Mouse (Mus musculus) heart, postnatal 36 days (tissue): ENCODE measurements around the gene Trmt1. TPM values are rescaled to one million over a fixed set of nuclear protein-coding genes. Genes with fewer than 3 reads are reported as not detected.
A peak's percentile ranks its signal among the peaks of the same experiment; 100 is the strongest.

ENCODE experiments used
- DNase-seq, 2 experiments: peaks; one replicate each; pipeline ENCODE4 v3.0.0; 2021 to 2022
- intact Hi-C: fragments of 180-260 bp; cut with DNase I; formaldehyde crosslinking; loops from one replicate; pipeline ENCODE4 v1.15.1; 2025
- total RNA-seq, 2 experiments: library from RNA; stranded (reverse); gene quantifications; 2 replicates each; pipeline ENCODE4 v1.2.3; 2021

Gene Trmt1
- total RNA-seq, 2 experiments from 2014 or later = 36.1 to 39.2 TPM

- no peak for DNase-seq
- intact Hi-C loops = loop anchor here (5.0 kb wide), 1 partner anchor 114 kb away; no protein-coding TSS in a partner anchor
Observed at GRCm38 (mm10) chr8:84705960-84706359, 19.9 kb downstream of the Trmt1 start.

- peak; percentile 63 to 69 for DNase-seq
- intact Hi-C loops = loop anchor here (5.0 kb wide), 1 partner anchor 114 kb away; no protein-coding TSS in a partner anchor
Observed at GRCm38 (mm10) chr8:84706610-84707266, 20.6 kb downstream of the Trmt1 start.

DNA sequence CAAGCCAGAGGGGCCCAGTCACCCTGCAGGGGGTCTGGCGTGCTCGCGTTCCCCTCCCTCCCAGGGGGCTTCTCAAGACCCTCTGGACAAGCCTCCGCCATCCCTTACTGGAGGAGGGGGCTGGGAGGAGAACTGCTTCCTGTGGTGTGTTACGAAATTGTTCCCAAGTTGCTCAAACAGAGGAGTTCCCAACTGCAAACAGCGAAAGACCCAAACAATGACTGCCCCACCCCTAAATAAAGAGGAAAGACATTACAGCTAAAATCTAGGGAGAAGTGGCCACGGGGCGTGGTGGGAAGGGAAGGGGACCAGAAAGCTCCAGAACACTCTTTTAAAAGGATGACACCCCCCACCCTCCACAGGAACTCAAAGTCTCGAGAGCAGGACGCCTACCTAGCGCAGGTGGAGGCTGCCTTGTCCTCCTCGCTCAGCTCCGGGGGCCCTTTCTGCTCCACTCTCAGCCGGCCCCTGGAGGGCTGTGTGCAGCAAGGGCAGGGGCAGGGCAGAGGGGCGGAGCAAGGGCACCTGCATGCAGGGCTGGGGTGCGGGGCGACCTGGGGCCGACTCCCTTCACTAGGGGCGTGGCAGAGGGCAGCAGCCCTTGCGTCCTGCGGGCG lies 21.3 kb downstream of the Trmt1 start:
- intact Hi-C loops = loop anchor here (5.0 kb wide), 1 partner anchor 115 kb away; no protein-coding TSS in a partner anchor

GRCm38 (mm10) chr8:84708071-84708541 lies 22.0 kb downstream of the Trmt1 start:
- intact Hi-C loops = loop anchor here (5.0 kb wide), 1 partner anchor 116 kb away; no protein-coding TSS in a partner anchor
- DNase-seq = peak in 1 of 2 experiments; percentile 55

More for the DNA sequence above, 21.3 kb downstream of the Trmt1 start:
- peak; percentile 56 to 69 for DNase-seq

- intact Hi-C loops = loop anchor here (1.0 to 5.0 kb wide), 3 partner anchors 16 to 117 kb away; no protein-coding TSS in a partner anchor
- peak; percentile 90 for DNase-seq
Observed at GRCm38 (mm10) chr8:84708774-84709475, 22.8 kb downstream of the Trmt1 start.

DNA sequence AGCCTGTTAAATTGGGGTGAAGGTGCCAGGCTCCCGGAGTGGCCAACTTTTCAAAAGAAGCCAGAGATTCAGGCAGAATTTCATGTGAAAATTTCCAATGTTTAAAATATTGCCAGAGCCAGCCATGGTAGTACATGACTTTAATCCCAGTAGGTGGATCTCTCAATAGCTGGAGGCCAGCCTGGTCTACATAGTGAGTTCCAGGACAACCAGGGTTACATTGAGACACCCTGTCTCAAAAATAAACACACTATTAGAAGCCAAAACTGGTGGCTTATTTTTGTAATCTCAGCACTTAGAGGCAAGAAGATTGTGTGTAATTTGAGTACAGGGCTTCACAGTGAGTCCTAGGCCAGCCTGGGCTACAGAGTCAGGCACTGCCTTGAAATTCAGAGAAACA lies 23.8 kb downstream of the Trmt1 start:
- intact Hi-C loops = loop anchor here (1.0 to 5.0 kb wide), 4 partner anchors 15 to 118 kb away; no protein-coding TSS in a partner anchor

GRCm38 (mm10) chr8:84711312-84711711 lies 25.2 kb downstream of the Trmt1 start:
- intact Hi-C loops = no loop called here
- no peak for DNase-seq

More for the DNA sequence above, 23.8 kb downstream of the Trmt1 start:
- no peak for DNase-seq

GRCm38 (mm10) chr8:84711933-84712758 lies 26.0 kb downstream of the Trmt1 start:
- intact Hi-C loops = no loop called here
- peak in 1 of 2 experiments; percentile 76 for DNase-seq

DNA sequence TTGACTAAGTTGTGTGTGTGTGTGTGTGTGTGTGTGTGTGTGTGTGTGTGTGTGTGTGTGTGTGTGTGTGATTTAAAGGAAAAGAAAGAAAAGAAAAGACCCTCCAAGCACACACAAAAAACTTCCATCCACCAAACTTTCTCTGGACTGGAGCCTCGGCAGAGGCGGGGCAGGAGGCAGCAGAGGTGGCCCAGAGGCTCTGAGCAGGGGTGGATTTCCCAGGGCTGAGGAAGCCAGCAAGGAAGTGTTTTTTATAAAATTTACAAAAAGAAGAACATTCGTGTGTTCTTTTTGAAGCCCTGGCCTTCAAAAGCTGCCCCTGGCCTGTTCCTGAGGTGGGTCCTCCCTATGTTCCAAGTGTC lies 26.6 kb downstream of the Trmt1 start:
- no peak for DNase-seq
- intact Hi-C loops = no loop called here

- DNase-seq = no peak
- intact Hi-C loops = no loop called here
Observed at GRCm38 (mm10) chr8:84713381-84713780, 27.3 kb downstream of the Trmt1 start.

DNA sequence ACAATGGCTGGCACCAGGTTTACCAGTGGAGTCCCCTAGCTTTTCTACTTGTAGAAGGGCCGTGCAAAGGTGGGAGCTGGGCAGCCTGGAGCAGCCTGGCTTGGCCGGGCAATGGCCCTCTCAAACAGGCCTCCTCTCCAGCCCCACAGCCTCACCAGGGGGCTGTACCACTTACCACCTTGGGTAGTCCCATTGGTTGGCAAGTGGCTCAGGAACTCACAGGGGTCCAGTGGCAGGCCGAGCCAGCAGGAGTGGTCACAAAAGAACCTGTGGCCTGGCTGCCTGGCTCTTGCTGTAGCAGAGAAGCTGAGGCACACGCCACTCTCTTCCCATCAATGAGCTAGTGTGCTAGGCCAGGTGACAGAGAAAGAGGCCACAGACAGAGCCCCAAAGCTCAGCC lies 28.1 kb downstream of the Trmt1 start:
- DNase-seq = no peak
- intact Hi-C loops = no loop called here

DNA sequence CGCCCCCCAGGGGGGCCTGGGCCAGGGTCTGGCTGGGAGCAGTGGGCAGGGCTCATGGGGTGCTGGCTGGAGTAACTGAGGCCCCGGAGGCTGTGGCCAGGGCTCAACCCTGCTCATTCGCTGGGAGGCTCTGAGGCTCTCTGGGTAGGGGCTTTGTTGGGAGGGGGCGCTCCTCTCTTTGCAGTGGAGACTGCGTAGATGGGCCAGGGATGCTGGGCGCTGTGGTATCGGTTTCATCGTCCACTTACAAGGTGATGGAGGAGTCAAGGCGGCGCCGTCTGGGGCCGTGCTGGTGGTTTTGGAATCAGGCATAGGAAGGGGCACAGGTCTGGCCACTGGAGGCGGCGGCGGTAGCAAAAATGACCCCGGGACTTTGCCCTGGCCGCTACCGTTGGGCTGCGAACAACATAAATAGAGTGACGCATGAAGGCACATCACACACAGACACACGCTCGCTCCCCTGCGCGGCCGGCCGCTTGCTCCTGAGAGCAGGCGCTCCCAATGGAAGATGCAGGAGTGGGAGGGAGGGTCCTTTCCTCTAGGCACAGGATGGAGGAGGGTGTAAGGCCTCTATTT lies 29.9 kb downstream of the Trmt1 start:
- intact Hi-C loops = no loop called here

DNA sequence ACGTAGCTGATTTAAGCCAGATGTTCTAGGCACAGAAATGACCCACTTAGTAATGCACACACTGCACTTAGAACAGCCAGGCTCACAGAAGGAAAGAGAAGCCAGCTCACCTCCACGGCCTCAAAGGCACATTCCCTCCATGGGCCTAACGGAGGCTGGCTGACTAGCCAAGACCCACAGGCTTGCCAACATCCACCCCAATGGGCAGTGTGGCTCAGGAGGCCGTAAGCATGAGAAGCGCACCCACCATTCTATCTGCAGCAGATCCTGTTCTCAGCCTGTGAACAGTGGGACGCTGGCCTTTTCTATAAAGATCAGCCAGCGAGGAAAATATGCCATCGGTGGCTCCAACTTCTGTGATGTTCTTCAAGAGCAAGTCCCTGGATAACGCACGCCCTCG lies 30.7 kb downstream of the Trmt1 start:
- intact Hi-C loops = no loop called here
- no peak for DNase-seq

More for the DNA sequence above, 29.9 kb downstream of the Trmt1 start:
- no peak for DNase-seq

DNA sequence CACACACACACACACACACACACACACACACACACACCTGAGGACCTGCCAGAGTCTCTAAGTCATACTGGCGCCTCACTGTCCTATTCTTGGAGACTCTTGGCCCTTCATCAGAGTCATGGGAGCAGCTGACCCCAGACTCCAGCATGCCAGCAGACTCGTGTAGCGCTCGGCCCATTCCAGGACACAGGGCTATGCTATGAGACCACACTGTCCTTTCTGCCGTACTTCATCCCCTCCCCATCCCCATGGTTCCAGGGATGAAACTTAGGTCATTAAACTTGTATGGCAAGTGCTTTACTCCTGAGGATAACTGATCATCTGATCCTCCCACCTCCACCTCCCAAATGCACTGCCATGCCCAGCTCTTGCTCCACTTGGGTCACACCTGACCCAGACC lies 32.4 kb downstream of the Trmt1 start:
- no peak for DNase-seq

DNA sequence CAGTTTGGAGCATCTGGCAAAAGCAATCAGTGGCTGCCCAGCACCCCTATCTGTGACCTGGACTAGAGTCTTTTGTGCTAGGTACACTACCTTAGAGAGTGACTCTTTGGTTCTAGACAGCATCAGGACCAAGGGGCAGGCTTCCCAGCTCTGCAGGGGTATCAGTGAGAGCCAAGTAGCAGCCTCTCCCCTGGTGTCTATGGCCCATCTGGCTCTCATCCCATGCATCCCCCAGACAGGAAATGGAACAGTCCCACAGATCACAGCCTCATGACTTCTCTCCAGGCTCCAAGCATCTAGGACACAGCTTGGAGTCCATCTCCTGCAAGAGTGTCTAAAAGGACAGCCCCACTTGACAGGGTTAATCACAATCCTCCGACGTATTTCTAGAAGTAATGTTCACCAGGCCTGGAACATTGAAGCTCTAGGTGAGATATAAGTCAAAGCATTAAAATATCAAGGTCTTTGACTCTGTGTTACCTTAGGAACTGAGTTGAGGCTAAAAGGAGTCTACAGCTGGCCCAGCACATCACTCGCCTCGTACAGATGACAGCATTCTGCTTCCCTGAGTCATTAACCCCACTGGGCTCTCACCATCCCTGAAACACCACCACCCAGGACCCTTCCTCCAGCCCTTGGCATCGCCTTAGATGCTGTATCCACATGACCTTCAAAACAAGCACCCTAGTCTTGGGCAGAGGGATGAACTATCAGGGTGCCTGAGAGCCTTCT lies 33.0 kb downstream of the Trmt1 start:
- intact Hi-C loops = no loop called here
- no peak for DNase-seq

More for the DNA sequence above, 32.4 kb downstream of the Trmt1 start:
- intact Hi-C loops = no loop called here

GRCm38 (mm10) chr8:84722530-84722849 lies 36.4 kb downstream of the Trmt1 start:
- intact Hi-C loops = no loop called here
- no peak for DNase-seq

DNA sequence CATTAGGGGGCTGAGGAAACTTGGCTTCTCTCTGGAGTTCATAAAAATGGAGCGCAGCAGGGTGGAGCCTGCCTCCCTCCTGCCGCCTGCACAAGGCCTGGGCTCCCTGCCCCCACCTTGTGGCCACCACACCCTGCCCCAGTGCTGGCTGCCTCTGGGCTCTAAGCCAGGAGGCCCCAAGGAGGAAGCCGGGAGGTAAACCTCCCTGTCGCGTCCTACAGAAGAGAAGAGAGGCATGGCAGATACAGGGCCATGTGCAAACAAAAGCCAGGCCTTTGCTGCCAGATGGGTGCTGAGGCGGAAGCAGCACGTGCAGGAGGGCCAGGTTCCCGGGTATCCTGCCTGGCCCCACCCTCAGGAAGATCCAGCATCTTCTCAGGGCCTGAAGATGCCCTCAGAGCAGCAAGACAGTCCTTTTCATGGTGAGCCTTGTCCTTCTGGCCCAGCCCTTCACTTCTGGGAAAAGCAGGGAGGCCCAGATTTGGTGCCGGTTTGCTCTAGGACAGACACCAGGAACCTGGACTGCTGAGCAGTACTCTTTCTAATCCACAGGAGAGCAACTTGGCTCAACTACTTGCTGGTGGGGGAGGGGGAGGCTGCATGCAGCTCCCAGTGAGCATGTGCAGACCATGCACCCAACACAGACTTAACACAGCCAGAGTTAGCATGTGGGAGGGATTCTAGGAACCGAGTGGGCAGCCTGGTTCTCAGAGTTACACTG lies 36.9 kb downstream of the Trmt1 start, which contains the start of gene G430095P16Rik:
Gene G430095P16Rik (plus strand): TSS at position 158 of the 721 bp plus-strand sequence.
- DNase-seq = peak; percentile 78
- intact Hi-C loops = no loop called here

DNA sequence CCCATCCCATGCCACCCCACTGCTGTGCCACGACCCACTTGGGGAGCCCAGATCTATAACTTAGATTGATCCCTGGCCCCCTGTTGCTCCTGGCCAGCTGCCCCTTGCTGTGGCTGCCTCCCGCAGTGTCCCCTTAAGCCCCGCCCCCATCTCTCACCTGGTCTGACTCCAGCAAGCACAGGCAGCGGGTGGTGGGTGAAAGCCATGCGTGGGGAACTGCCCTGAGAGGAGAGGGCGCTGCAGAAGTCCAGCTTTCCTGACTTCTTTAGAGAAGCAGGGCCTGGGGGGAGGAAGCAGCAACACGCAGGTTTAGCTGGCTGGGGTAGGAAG lies 37.4 kb downstream of the Trmt1 start:
- no peak for DNase-seq
- intact Hi-C loops = no loop called here

- no peak for DNase-seq
- intact Hi-C loops = loop anchor here (1.0 kb wide), 1 partner anchor 15 kb away; no protein-coding TSS in a partner anchor
Observed at GRCm38 (mm10) chr8:84724683-84725082, 38.6 kb downstream of the Trmt1 start.
